Mouse (Mus musculus) midbrain, embryonic 11.5 days (tissue): ENCODE measurements around the gene BC005561. TPM values are rescaled to one million over a fixed set of nuclear protein-coding genes. Genes with fewer than 3 reads are reported as not detected.

Experiments
- ATAC-seq: fragments of 200-750 bp; cut with Nextera tagmentation; 2 replicates; pipeline ENCODE4 v1.8.0; 2017; ENCODE audit warnings: moderate TSS enrichment, moderate library complexity; ENCODE audit not compliant: low FRiP score
- DNase-seq: peaks from one replicate; pipeline ENCODE4 v3.0.0; 2015; ENCODE audit warnings: low spot score; ENCODE audit errors: missing footprints
- H3K27ac ChIP-seq: fragments of 300-500 bp; sonication (generic); 2 replicates; pipeline ENCODE4 v1.5.1; 2014; ENCODE audit warnings: low read depth, low read length
- H3K27me3 ChIP-seq: fragments of 300-500 bp; sonication (generic); 2 replicates; pipeline ENCODE4 v1.6.1; 2014; ENCODE audit warnings: mild to moderate bottlenecking, low read length, moderate library complexity, mixed read lengths; ENCODE audit not compliant: control insufficient read depth, insufficient read depth
- H3K36me3 ChIP-seq: fragments of 300-500 bp; sonication (generic); 2 replicates; pipeline ENCODE4 v1.6.1; 2014; ENCODE audit warnings: mild to moderate bottlenecking, low read length, moderate library complexity, mixed read lengths; ENCODE audit not compliant: control insufficient read depth, insufficient read depth
- H3K4me1 ChIP-seq: fragments of 300-500 bp; sonication (generic); 2 replicates; pipeline ENCODE4 v1.6.1; 2014; ENCODE audit warnings: low read length; ENCODE audit not compliant: control insufficient read depth, insufficient read depth
- H3K4me2 ChIP-seq: fragments of 300-500 bp; sonication (generic); 2 replicates; pipeline ENCODE4 v1.6.1; 2014; ENCODE audit warnings: mild to moderate bottlenecking, moderate library complexity
- H3K4me3 ChIP-seq: fragments of 300-500 bp; sonication (generic); 2 replicates; pipeline ENCODE4 v1.5.1; 2014; ENCODE audit warnings: low read depth, low read length
- H3K9ac ChIP-seq: fragments of 300-500 bp; sonication (generic); 2 replicates; pipeline ENCODE4 v1.6.1; 2014; ENCODE audit warnings: low read length
- H3K9me3 ChIP-seq: fragments of 300-500 bp; sonication (generic); 2 replicates; pipeline ENCODE4 v1.6.1; 2016; ENCODE audit warnings: low read length; ENCODE audit not compliant: control insufficient read depth
- WGBS: fragments of 180-500 bp; shearing (Covaris S2); extraction: QIAGEN DNeasy Blood & Tissue Kit; methylation state at CpG from one replicate; pipeline ENCODE4 v1.1.7; 2014; 5-methylcytosine and 5-hydroxymethylcytosine counted together
- polyA plus RNA-seq: library from polyadenylated mRNA; unstranded; fragments of >200 nt; fragmentation: Nextera tagmentation; extraction: Ambion mirVana; gene quantifications from 2 replicates; pipeline ENCODE4 v1.2.1, GENCODE M21; 2014

The BC005561 gene
- polyA plus RNA-seq, 1 experiment from 2014 or later: 16.6 TPM

- Histone ChIP-seq H3K9ac (no peak overlapping the region), H3K27ac (no peak overlapping the region), H3K9me3 (no peaks in the 10 kb centered on the region), H3K4me2 (no peak overlapping the region), H3K4me1 (no peaks in the 10 kb centered on the region), H3K27me3 (no peaks in the 10 kb centered on the region), H3K36me3 (peaks cover 21% of the 10 kb centered on the region), H3K4me3 (no peak overlapping the region)
- 88% methylated on average over 5 of the region's 5 CpGs for WGBS
- DNase-seq (peak; percentile 72), ATAC-seq (no peak)
These were observed 39.6 kb upstream of the BC005561 start for GRCm38 (mm10) chr5:104468586-104468985.

- DNase-seq (no peak), ATAC-seq (no peak)
- Histone ChIP-seq H3K27ac (no peak overlapping the region), H3K9me3 (no peaks in the 10 kb centered on the region), H3K4me2 (no peak overlapping the region), H3K9ac (no peak overlapping the region), H3K4me1 (no peaks in the 10 kb centered on the region), H3K27me3 (no peaks in the 10 kb centered on the region), H3K36me3 (peaks cover 16% of the 10 kb centered on the region), H3K4me3 (no peak overlapping the region)
- 95% methylated on average over 5 of the region's 5 CpGs for WGBS
These were observed 37.2 kb upstream of the BC005561 start for GRCm38 (mm10) chr5:104470981-104471391.

GRCm38 (mm10) chr5:104472371-104472770, 35.8 kb upstream of the BC005561 start:
- 89% methylated on average over 8 of the region's 8 CpGs for WGBS
- Histone ChIP-seq H3K36me3 (peaks cover 12% of the 10 kb centered on the region; the same call in 1 of the 2 replicates), H3K9me3 (no peaks in the 10 kb centered on the region), H3K4me3 (no peak overlapping the region), H3K27ac (no peak overlapping the region), H3K4me1 (no peaks in the 10 kb centered on the region), H3K4me2 (no peak overlapping the region), H3K27me3 (no peaks in the 10 kb centered on the region), H3K9ac (no peak overlapping the region)
- ATAC-seq (no peak), DNase-seq (peak; percentile 82)

GRCm38 (mm10) chr5:104480367-104480766, 27.8 kb upstream of the BC005561 start:
- ATAC-seq (no peak), DNase-seq (peak; percentile 74)
- no peak overlapping the region for H3K4me3 ChIP-seq
- no peaks in the 10 kb centered on the region for H3K9me3 ChIP-seq
- WGBS: 93% methylated on average over 7 of the region's 7 CpGs
- H3K27ac ChIP-seq: no peak overlapping the region
- H3K27me3 ChIP-seq: no peaks in the 10 kb centered on the region
- no peak overlapping the region for H3K4me2 ChIP-seq
- no peaks in the 10 kb centered on the region for H3K4me1 ChIP-seq
- H3K9ac ChIP-seq: no peak overlapping the region
- H3K36me3 ChIP-seq: peaks cover 9% of the 10 kb centered on the region

DNA sequence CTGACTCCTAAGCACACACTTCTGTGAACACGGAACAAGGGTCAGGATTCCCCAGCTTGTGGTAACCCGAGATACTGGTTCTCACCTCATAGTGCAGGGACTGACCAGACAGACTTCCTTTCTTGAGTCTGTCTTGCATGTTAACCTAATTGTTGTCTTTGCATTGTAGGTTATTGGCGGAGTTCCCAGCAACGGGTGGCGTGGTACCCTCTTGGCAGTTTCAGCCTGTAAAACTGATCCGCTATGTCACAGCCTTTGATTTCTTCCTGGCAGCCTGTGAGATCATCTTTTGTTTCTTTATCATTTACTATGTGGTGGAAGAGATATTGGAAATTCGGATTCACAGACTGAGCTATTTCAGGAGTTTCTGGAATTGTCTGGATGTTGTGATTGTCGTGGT, 25.3 kb upstream of the BC005561 start:
- no peaks in the 10 kb centered on the region for H3K9me3 ChIP-seq
- no peak for DNase-seq
- WGBS: 92% methylated on average over 8 of the region's 8 CpGs
- H3K27me3 ChIP-seq: no peaks in the 10 kb centered on the region
- no peak overlapping the region for H3K4me3 ChIP-seq
- ATAC-seq: no peak
- peaks cover 9% of the 10 kb centered on the region for H3K36me3 ChIP-seq
- no peak overlapping the region for H3K9ac ChIP-seq
- no peak overlapping the region for H3K27ac ChIP-seq
- H3K4me2 ChIP-seq: no peak overlapping the region
- H3K4me1 ChIP-seq: no peaks in the 10 kb centered on the region

GRCm38 (mm10) chr5:104491561-104491960, 16.6 kb upstream of the BC005561 start:
- Histone ChIP-seq H3K4me3 (no peak overlapping the region), H3K27me3 (no peaks in the 10 kb centered on the region), H3K9me3 (no peaks in the 10 kb centered on the region), H3K9ac (no peak overlapping the region), H3K27ac (no peak overlapping the region), H3K36me3 (peaks cover 2% of the 10 kb centered on the region; the same call in 1 of the 2 replicates), H3K4me2 (no peak overlapping the region), H3K4me1 (no peaks in the 10 kb centered on the region)
- no peak for DNase-seq
- ATAC-seq: no peak
- WGBS: 86% methylated on average over 5 of the region's 5 CpGs

DNA sequence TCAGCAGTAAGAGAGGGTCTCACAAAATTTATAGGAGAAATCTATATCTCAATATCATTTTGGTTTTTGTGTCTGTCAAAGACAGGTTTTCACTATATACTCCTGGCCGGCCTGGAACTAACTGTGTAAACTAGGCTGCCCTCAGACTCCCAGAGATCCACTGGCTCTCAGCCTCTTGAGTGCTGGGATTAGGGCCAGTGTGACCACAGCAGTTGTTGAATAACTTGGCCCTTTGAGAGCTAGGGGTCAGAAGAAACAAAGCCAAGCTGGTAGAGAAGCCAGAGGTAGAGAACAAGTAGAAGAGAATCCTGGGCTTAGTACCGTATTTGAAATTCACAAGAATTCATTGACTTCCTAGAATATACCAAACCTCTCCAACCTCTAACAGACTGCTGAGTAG, 3.3 kb upstream of the BC005561 start:
- no peak overlapping the region for H3K4me2 ChIP-seq
- H3K4me3 ChIP-seq: no peak overlapping the region
- H3K9ac ChIP-seq: no peak overlapping the region
- WGBS: 82% methylated on average over 2 of the region's 2 CpGs
- no peaks in the 10 kb centered on the region for H3K9me3 ChIP-seq
- no peaks in the 10 kb centered on the region; the same call in 1 of the 2 replicates for H3K36me3 ChIP-seq
- no peak for ATAC-seq
- no peak overlapping the region for H3K27ac ChIP-seq
- no peaks in the 10 kb centered on the region for H3K27me3 ChIP-seq
- peaks cover 7% of the 10 kb centered on the region for H3K4me1 ChIP-seq
- no peak for DNase-seq

DNA sequence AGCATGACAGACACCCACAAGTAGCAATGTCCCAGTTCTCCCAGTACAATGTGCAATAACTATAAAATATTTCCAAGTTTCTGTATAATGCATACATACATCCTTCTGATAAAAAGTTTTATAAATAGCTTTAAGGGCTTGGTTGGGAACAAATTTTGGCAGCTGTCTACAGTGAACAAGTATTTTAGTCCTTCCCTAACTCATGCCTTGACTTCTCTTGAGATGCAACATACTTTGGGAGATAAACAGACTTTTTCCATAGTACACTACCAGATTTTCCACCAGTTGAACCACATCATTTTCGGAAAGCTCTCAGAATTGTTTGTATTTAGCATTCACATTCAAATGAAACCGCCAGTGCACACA, 340 bp upstream of the BC005561 start:
- no peak overlapping the region for H3K27ac ChIP-seq
- H3K36me3 ChIP-seq: no peaks in the 10 kb centered on the region; the same call in 1 of the 2 replicates
- WGBS: 0% methylated on average over 2 of the region's 2 CpGs
- no peaks in the 10 kb centered on the region; the same call in 1 of the 2 replicates for H3K9me3 ChIP-seq
- H3K27me3 ChIP-seq: no peaks in the 10 kb centered on the region
- peak overlapping the region; percentile 26; the same call in 1 of the 2 replicates for H3K4me2 ChIP-seq
- peak overlapping the region; percentile 76; the same call in 1 of the 2 replicates for H3K4me3 ChIP-seq
- H3K9ac ChIP-seq: no peak overlapping the region
- peaks cover 7% of the 10 kb centered on the region for H3K4me1 ChIP-seq
- peak; percentile 28 for ATAC-seq
- no peak for DNase-seq

DNA sequence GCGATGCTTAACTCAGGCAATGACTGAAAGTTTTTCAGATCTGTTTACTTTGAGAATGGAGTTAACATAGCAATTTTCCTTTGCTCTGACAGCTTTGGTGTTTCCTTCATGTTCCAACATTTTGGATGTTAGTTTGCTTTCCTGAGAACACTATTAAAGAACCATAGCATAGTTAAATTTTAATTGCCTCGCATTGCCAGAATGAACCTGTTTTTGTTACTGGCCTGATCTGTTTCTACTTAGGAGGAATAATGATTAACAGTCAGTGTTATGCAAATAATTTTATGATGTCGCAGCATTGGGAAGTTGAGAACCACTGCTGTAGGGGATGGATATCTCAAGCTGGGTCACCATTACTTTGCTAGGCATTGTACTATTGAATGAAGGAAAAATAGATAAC, 3.1 kb downstream of the BC005561 start:
- Histone ChIP-seq H3K27ac (no peak overlapping the region), H3K4me3 (no peak overlapping the region), H3K9ac (no peak overlapping the region), H3K4me1 (peaks cover 7% of the 10 kb centered on the region), H3K36me3 (peaks cover 12% of the 10 kb centered on the region), H3K9me3 (peaks cover 21% of the 10 kb centered on the region; the same call in 1 of the 2 replicates), H3K27me3 (no peaks in the 10 kb centered on the region), H3K4me2 (no peak overlapping the region)
- ATAC-seq: no peak
- no peak for DNase-seq
- WGBS: 95% methylated on average over 3 of the region's 3 CpGs
